Mouse (Mus musculus) heart, adult 2 months (tissue): ENCODE results near the gene Rnf111.

Experiments
- CTCF ChIP-seq: fragments of 200-600 bp; IDR thresholded peaks from 2 replicates; pipeline ENCODE4 v1.8.1; 2022; ENCODE audit warnings: antibody characterized with exemption, mild to moderate bottlenecking, moderate library complexity
- EP300 ChIP-seq: fragments of 200-500 bp; IDR thresholded peaks from 2 replicates; pipeline ENCODE4 v1.6.1; 2011; ENCODE audit warnings: low read depth, low read length, control low read depth; ENCODE audit not compliant: insufficient read depth
- POLR2A ChIP-seq: fragments of 200-500 bp; IDR thresholded peaks from 2 replicates; pipeline ENCODE4 v1.6.1; 2011; ENCODE audit warnings: mild to moderate bottlenecking, low read depth, low read length, control low read depth; ENCODE audit not compliant: insufficient read depth

- TF ChIP-seq CTCF, result no peak
- no peak for TF ChIP-seq EP300
- TF ChIP-seq POLR2A, result no peak
These were observed 416 bp downstream of the Rnf111 start for GRCm38 (mm10) chr9:70503015-70503603.
